Mouse (Mus musculus) Patski (cell line): Measurements from ENCODE around the gene Nectin3. TPM values are rescaled to one million over a fixed set of nuclear protein-coding genes. Genes with fewer than 3 reads are reported as not detected.

ENCODE experiments used
- ATAC-seq: fragments of 100-300 bp; one replicate; pipeline ENCODE4 v1.8.0; 2021
- CTCF ChIA-PET: fragments of 350-600 bp; sonication (Branson Sonifier 250); formaldehyde crosslinking; loops from one replicate; lab custom pipeline; 2022; ENCODE audit warnings: inconsistent platforms; lab: Charles Lee
- POLR2A ChIA-PET: fragments of 350-600 bp; sonication (Branson Sonifier 250); formaldehyde crosslinking; loops from one replicate; lab custom pipeline; 2022; ENCODE audit warnings: antibody characterized with exemption, inconsistent platforms; lab: Charles Lee
- DNase-seq: peaks from one replicate; pipeline ENCODE4 v3.0.0-alpha.2; 2011; ENCODE audit warnings: low read depth, low spot score
- H3K27me3 ChIP-seq: fragments of 371-371 bp; one replicate; pipeline ENCODE4 v1.5.1; 2021
- CTCF ChIP-seq: fragments of 100-300 bp; IDR thresholded peaks from one replicate; pipeline ENCODE4 v1.5.1; 2021
- in situ Hi-C: fragments of 300-500 bp; cut with MboI; formaldehyde crosslinking; loops from 3 replicates; pipeline ENCODE4 v1.11.1; 2018; ENCODE audit warnings: low pct_unique_long_range_greater_than_20kb, mixed read lengths
- polyA plus RNA-seq: library from polyadenylated mRNA; unstranded; gene quantifications from one replicate; pipeline ENCODE4 v1.2.3, GENCODE M21; 2021

Gene Nectin3
- 14.2 TPM for polyA plus RNA-seq

DNA sequence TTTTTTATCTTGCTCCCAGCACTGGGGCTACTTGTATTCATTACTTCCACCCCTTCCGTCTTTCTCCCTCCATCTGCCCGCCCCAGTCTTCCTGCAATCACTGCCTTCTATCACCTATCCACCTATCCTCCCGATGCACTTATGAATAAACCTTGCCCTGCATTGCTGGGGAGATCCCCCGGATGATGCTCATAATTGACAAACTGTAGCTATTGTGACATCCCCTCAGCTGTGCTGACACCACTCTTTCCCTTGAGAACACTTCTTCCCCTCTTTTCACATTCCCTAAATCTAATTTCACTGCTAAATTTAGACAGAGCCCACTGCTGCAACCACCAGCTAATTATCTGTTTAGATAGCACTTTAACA, at the start of gene Nectin3:
TSS of gene Nectin3 (minus strand) at position 105 of the 369 bp plus-strand sequence.
- peaks cover 10% of the 10 kb centered on the region for H3K27me3 ChIP-seq
- no peak for TF ChIP-seq CTCF
- POLR2A ChIA-PET, result no interaction called here
- CTCF ChIA-PET, result no interaction called here
- in situ Hi-C loops, result no loop called here
- DNase-seq, result no peak
- ATAC-seq, result no peak

- no peak for TF ChIP-seq CTCF
- peaks cover 44% of the 10 kb centered on the region for H3K27me3 ChIP-seq
- DNase-seq (no peak), ATAC-seq (no peak)
- POLR2A ChIA-PET, result no interaction called here
- in situ Hi-C loops, result no loop called here
- CTCF ChIA-PET, result interaction anchor here (1.0 kb wide), 1 partner anchor 15 kb away, joined by 3 read pairs; no protein-coding TSS in a partner anchor
These were observed 39.8 kb upstream of the Nectin3 start for GRCm38 (mm10) chr16:46538092-46538491.

DNA sequence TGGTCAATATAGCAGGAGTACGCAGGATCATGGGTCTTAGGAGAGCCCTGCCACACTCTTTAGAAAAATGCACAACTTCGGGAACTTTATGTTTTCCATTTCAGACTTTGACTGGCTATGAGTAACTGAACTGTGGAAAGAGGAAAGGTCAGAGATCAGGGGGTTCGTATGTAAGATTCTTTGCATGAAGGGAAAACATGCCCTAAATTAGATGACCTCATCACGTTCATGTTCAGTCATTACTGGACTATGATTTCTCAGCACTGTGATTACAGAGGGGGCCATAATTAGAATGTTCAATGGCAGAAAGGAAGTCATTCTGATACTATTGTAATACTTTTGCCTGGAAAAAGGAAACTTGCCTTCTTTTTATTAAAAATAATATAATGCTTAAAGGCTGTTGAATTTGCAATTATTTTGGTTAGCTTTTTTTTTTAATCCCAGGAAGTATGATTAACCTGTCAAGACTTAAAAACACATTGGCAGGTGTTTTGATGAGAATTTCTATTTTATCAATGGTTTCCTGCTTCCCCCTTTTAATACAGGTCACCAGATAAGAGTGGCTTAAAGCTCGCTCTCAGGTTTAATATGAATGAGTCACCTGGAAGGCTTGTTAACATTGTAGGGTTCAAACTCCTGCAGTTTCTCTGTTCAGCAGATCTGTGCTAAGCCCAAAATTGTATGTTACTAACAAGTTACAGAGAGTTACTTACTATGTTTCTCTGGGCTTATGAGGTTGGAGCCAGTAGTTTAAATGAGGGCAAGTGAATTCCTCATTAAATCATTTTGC, 34.3 kb upstream of the Nectin3 start:
- no peak for TF ChIP-seq CTCF
- no peak for ATAC-seq
- CTCF ChIA-PET, result no interaction called here
- no peak for DNase-seq
- H3K27me3 ChIP-seq, result peaks cover 25% of the 10 kb centered on the region
- POLR2A ChIA-PET, result no interaction called here
- in situ Hi-C loops, result no loop called here

GRCm38 (mm10) chr16:46531023-46531422, 32.7 kb upstream of the Nectin3 start:
- in situ Hi-C loops, result no loop called here
- no peak for ATAC-seq
- TF ChIP-seq CTCF, result no peak
- POLR2A ChIA-PET, result no interaction called here
- CTCF ChIA-PET, result no interaction called here
- H3K27me3 ChIP-seq, result peaks cover 21% of the 10 kb centered on the region
- no peak for DNase-seq

GRCm38 (mm10) chr16:46520885-46521417, 22.6 kb upstream of the Nectin3 start:
- POLR2A ChIA-PET, result no interaction called here
- no peak for DNase-seq
- no peak for ATAC-seq
- H3K27me3 ChIP-seq, result peaks cover 24% of the 10 kb centered on the region
- no peak for TF ChIP-seq CTCF
- CTCF ChIA-PET, result no interaction called here
- in situ Hi-C loops, result no loop called here

DNA sequence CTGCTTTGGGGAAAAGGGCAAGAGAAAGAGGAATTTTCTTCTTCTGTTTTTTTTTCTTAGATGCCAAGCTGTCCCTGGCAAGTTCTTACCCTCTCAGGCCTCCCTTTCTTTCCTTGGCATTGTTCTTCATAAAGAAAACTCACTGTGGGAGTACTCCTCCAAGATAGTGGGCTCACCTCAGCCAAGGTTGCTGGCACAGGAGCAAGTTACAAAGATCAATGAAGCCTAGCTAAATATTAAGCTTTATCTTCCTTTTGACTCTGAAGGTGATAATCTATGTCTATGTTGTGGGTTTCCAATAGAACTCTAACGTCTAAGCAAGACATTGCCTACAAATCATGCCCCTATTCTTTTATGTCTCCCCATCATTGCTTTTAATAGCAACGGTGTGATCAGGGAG, 21.3 kb upstream of the Nectin3 start:
- CTCF ChIA-PET, result no interaction called here
- ATAC-seq, result no peak
- in situ Hi-C loops, result no loop called here

DNA sequence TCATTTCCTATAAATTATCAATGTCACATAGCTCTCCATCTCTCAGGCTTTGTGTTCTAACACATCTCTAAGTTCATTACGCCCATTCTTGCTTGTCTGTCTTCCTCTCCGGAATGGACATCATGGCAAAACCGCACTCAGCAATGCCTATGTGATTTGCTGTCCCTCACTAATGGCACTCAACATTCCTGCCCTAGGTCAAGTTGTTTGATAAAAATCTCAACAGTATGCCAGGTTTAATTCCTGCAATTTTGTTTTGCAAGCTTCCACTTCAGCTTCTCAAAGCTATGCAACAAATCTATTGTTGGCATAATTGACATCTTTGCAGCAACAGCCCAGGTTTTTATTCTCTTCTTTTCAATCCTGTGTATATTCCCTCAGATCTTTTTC, 9.6 kb upstream of the Nectin3 start:
- H3K27me3 ChIP-seq, result peaks cover 13% of the 10 kb centered on the region
- TF ChIP-seq CTCF, result no peak
- ChIA-PET POLR2A (no interaction called here), CTCF (no interaction called here)
- in situ Hi-C loops, result no loop called here
- DNase-seq (no peak), ATAC-seq (no peak)

More for the DNA sequence above, 21.3 kb upstream of the Nectin3 start:
- no peak for TF ChIP-seq CTCF
- DNase-seq, result no peak
- H3K27me3 ChIP-seq, result peaks cover 22% of the 10 kb centered on the region
- POLR2A ChIA-PET, result no interaction called here

- POLR2A ChIA-PET, result interaction anchor here (0.7 kb wide), 1 partner anchor 73 kb away, joined by 5 read pairs; no protein-coding TSS in a partner anchor
- DNase-seq (no peak), ATAC-seq (no peak)
- in situ Hi-C loops, result no loop called here
- no peak for TF ChIP-seq CTCF
- peaks cover 13% of the 10 kb centered on the region for H3K27me3 ChIP-seq
- CTCF ChIA-PET, result no interaction called here
These were observed 9.1 kb upstream of the Nectin3 start for GRCm38 (mm10) chr16:46507260-46507943.

DNA sequence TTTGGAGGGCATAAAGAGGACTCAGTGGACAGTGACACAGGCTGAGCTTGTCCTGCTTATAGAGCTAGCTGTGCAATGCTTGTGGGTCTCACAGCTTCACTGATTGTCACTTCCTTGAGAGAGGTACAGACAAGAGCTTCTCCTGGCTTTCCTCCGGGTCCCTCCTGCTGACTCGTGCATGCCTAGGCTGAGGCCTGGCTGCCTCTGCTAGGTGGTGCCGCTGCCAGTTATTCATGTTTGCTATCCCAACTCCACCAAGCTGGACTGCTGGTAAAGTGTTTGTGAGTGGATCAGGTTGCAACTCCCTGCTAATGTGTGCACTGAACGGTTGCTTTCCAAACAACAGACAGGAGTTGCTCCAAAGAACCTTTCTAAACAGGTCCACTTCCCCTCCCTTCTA, 5.7 kb upstream of the Nectin3 start:
- DNase-seq (no peak), ATAC-seq (peak; percentile 67)
- CTCF ChIA-PET, result no interaction called here
- POLR2A ChIA-PET, result no interaction called here
- peaks cover 14% of the 10 kb centered on the region for H3K27me3 ChIP-seq
- TF ChIP-seq CTCF, result no peak
- in situ Hi-C loops, result no loop called here

DNA sequence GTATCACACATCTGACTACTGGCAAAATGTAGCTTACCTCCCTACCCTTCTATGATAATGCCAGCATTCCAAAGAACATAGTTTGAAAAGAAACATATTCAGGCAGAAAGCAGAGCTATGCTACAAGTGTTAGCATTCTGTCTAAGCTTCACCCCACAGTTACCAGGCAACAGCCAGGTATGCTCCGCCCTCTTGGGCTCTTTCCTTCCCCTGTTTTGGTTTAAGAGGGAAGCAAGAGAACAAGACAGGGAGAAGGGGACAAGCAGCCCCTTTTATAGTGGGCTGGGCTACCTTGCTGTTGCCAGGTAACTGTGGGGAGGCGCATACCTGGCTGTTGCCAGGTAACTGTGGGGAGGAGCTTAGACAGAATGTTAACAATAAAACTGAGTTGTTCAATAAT, 4.0 kb upstream of the Nectin3 start:
- in situ Hi-C loops, result no loop called here
- ATAC-seq, result no peak
- no peak for DNase-seq
- H3K27me3 ChIP-seq, result peaks cover 10% of the 10 kb centered on the region
- TF ChIP-seq CTCF, result no peak
- ChIA-PET CTCF (no interaction called here), POLR2A (no interaction called here)

GRCm38 (mm10) chr16:46500759-46501158, 2.4 kb upstream of the Nectin3 start:
- ChIA-PET POLR2A (no interaction called here), CTCF (no interaction called here)
- DNase-seq, result no peak

More at GRCm38 (mm10) chr16:46500759-46501158, 2.4 kb upstream of the Nectin3 start:
- in situ Hi-C loops, result no loop called here
- ATAC-seq, result no peak
- H3K27me3 ChIP-seq, result peaks cover 10% of the 10 kb centered on the region
- no peak for TF ChIP-seq CTCF
